In the genomic region with DNA sequence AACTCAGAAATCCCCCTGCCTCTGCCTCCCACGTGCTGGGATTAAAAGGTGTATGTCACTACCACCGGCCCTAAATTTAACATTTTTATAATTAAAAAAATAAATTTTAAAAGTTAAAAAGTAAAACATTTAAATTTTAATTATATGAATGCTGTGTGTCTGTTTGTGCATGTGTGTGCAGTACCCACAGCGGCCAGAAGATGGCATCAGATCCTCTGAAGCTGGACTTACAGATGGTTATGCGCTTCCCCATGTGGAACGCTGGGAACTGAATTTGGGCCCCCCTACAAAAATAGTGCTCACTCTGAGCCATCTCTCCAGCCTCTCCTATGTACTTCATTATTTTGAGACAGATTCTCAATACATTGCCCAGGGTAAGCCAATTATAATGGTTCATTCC, we compare ENCODE assay signal across 9 mouse cellular contexts. TPM values are rescaled to one million over a fixed set of nuclear protein-coding genes. Genes with fewer than 3 reads are reported as not detected.
DNase-seq lines count a peak whose midpoint lies in the region; ATAC-seq and TF ChIP-seq lines count a peak whose summit lies in the region.
"Had no signal": no experiment of that assay in that cellular context is flagged by ENCODE, and none has a peak within 500 bp of the region (broad histone marks: within the 10 kb centered on the region; RNA-seq: fewer than 3 reads in every experiment).

No protein-coding gene starts in this region.

- no peak for TF ChIP-seq POLR2A in ES-Bruce4 (IDR thresholded peaks at IDR 0.05; ENCODE audit: insufficient read depth, low read length)
- no peak for TF ChIP-seq POLR2A in bone marrow macrophage, adult 2 months (IDR thresholded peaks at IDR 0.05; ENCODE audit: borderline replicate concordance, low read depth, low read length)

- no peak overlapping the region for H3K9ac ChIP-seq in kidney, postnatal 0 days (ENCODE audit: low read depth, low read length)
- no peak overlapping the region for H3K9ac ChIP-seq in kidney, embryonic 14.5 days (ENCODE audit: low read depth, low read length)
- no peak overlapping the region for H3K9ac ChIP-seq in ES-Bruce4 (ENCODE audit: low read depth, poor library complexity, severe bottlenecking)
- no peak overlapping the region for H3K9ac ChIP-seq in forebrain, embryonic 13.5 days

- peak; percentile 40 for TF ChIP-seq CTCF in kidney, postnatal 0 days (IDR thresholded peaks at IDR 0.05; ENCODE audit: low read depth)
- TF ChIP-seq CTCF in ES-Bruce4 (IDR thresholded peaks at IDR 0.05; ENCODE audit: low read depth, low read length): peak; percentile 42
- peak; percentile 30; the same call in 1 of the 2 replicates for TF ChIP-seq CTCF in bone marrow macrophage, adult 2 months (IDR thresholded peaks at IDR 0.05; ENCODE audit: low read depth, low read length)

- no peak overlapping the region for H3K4me3 ChIP-seq in kidney, postnatal 0 days (replicated peaks; ENCODE audit: low read depth, low read length)
- no peak overlapping the region for H3K4me3 ChIP-seq in kidney, embryonic 14.5 days (ENCODE audit: low read length)
- H3K4me3 ChIP-seq in ES-Bruce4 (ENCODE audit: low read depth, low read length): no peak overlapping the region
- H3K4me3 ChIP-seq in bone marrow macrophage, adult 2 months (ENCODE audit: insufficient read depth, low read length): no peak overlapping the region
- no peak overlapping the region for H3K4me3 ChIP-seq in forebrain, embryonic 13.5 days

- TF ChIP-seq EP300 in ES-Bruce4 (IDR thresholded peaks at IDR 0.05; ENCODE audit: insufficient read depth, low read depth, low read length): no peak

- WGBS in kidney, postnatal 0 days: 58% methylated on average over 5 of the region's 5 CpGs
- WGBS in kidney, embryonic 14.5 days: 62% methylated on average over 5 of the region's 5 CpGs
- WGBS in forebrain, embryonic 13.5 days: 68% methylated on average over 5 of the region's 5 CpGs

- no peaks in the 10 kb centered on the region for H3K4me1 ChIP-seq in kidney, postnatal 0 days (replicated peaks; ENCODE audit: insufficient read depth, low read length)
- H3K4me1 ChIP-seq in kidney, embryonic 14.5 days (ENCODE audit: control insufficient read depth, insufficient read depth, low read length): no peaks in the 10 kb centered on the region
- peaks cover 2% of the 10 kb centered on the region for H3K4me1 ChIP-seq in ES-Bruce4 (ENCODE audit: control insufficient read depth, insufficient read depth, low read length)
- H3K4me1 ChIP-seq in bone marrow macrophage, adult 2 months (ENCODE audit: control insufficient read depth, insufficient read depth, low read length): no peaks in the 10 kb centered on the region
- no peaks in the 10 kb centered on the region for H3K4me1 ChIP-seq in forebrain, embryonic 13.5 days

- no peaks in the 10 kb centered on the region for H3K36me3 ChIP-seq in kidney, postnatal 0 days (ENCODE audit: insufficient read depth, low read length)
- no peaks in the 10 kb centered on the region for H3K36me3 ChIP-seq in kidney, embryonic 14.5 days (ENCODE audit: control insufficient read depth, insufficient read depth, low read length)
- no peaks in the 10 kb centered on the region for H3K36me3 ChIP-seq in ES-Bruce4 (ENCODE audit: control insufficient read depth, insufficient read depth, low read length, poor library complexity, severe bottlenecking)
- no peaks in the 10 kb centered on the region for H3K36me3 ChIP-seq in forebrain, embryonic 13.5 days (ENCODE audit: poor library complexity, severe bottlenecking)

- no peak for ATAC-seq in kidney, postnatal 0 days (replicated peaks; ENCODE audit: low FRiP score, low read depth)
- no peak for ATAC-seq in kidney, embryonic 14.5 days (ENCODE audit: low FRiP score, low TSS enrichment)
- ATAC-seq in forebrain, embryonic 13.5 days: no peak

- no peak overlapping the region for H3K27ac ChIP-seq in kidney, postnatal 0 days
- H3K27ac ChIP-seq in kidney, embryonic 14.5 days (ENCODE audit: low read depth, low read length): no peak overlapping the region
- no peak overlapping the region for H3K27ac ChIP-seq in ES-Bruce4 (ENCODE audit: insufficient read depth, low read length)
- H3K27ac ChIP-seq in bone marrow macrophage, adult 2 months (ENCODE audit: insufficient read depth, low read depth, low read length): no peak overlapping the region
- H3K27ac ChIP-seq in forebrain, embryonic 13.5 days: no peak overlapping the region

- H3K4me2 ChIP-seq in kidney, postnatal 0 days (ENCODE audit: low read length): no peak overlapping the region
- no peak overlapping the region for H3K4me2 ChIP-seq in kidney, embryonic 14.5 days (replicated peaks; ENCODE audit: low read depth, low read length)
- no peak overlapping the region for H3K4me2 ChIP-seq in forebrain, embryonic 13.5 days

- DNase-seq in kidney, postnatal 0 days (ENCODE audit: low spot score): no peak
- DNase-seq in spleen, postnatal 4 days (ENCODE audit: low spot score in 2 of 2): peak; percentile 24 to 74
- no peak for DNase-seq in layer of hippocampus, adult 9-10 months (ENCODE audit: low spot score)
- DNase-seq: cerebellum, adult 11 months; right cerebral cortex, adult 18-20 months had no signal

- H3K27me3 ChIP-seq in kidney, postnatal 0 days (ENCODE audit: insufficient read depth, low read length): no peaks in the 10 kb centered on the region
- no peaks in the 10 kb centered on the region for H3K27me3 ChIP-seq in kidney, embryonic 14.5 days (ENCODE audit: control insufficient read depth, insufficient read depth, low read length)
- H3K27me3 ChIP-seq in ES-Bruce4 (ENCODE audit: control insufficient read depth, insufficient read depth, low read length, poor library complexity, severe bottlenecking): no peaks in the 10 kb centered on the region
- H3K27me3 ChIP-seq in forebrain, embryonic 13.5 days: no peaks in the 10 kb centered on the region

- 0 out of 2 replicates have a peak, but pooled peaks cover 5% of the 10 kb centered on the region for H3K9me3 ChIP-seq in kidney, postnatal 0 days (replicated peaks; ENCODE audit: low read length)
- peaks cover 8% of the 10 kb centered on the region for H3K9me3 ChIP-seq in kidney, embryonic 14.5 days (ENCODE audit: control insufficient read depth, low read length)
- no peaks in the 10 kb centered on the region; the same call in 1 of the 2 replicates for H3K9me3 ChIP-seq in ES-Bruce4 (replicated peaks; ENCODE audit: control insufficient read depth, insufficient read depth, low read length, poor library complexity, severe bottlenecking)
- H3K9me3 ChIP-seq in forebrain, embryonic 13.5 days (replicated peaks): peaks cover 8% of the 10 kb centered on the region; the same call in 1 of the 2 replicates

RNA-seq across cellular contexts. Expression of a gene that starts 14.2 kb away (rescaled TPM):
- polyA plus RNA-seq in kidney, postnatal 0 days (2015; fragmentation: Nextera tagmentation; extraction: Ambion mirVana): 1.2 and 1.5 TPM in 2 replicates
- 1.2 TPM in 2 replicates for polyA plus RNA-seq in kidney, embryonic 14.5 days (2014; fragmentation: Nextera tagmentation; extraction: Ambion mirVana)
- 1.2 TPM in 2 replicates for polyA plus RNA-seq in ES-Bruce4 (2011; ENCODE audit: insufficient read depth, insufficient read length, low read depth, missing spikeins)
- polyA plus RNA-seq in bone marrow macrophage, adult 2 months (2012; ENCODE audit: insufficient read depth, insufficient read length, missing spikeins): 3.9 and 4.8 TPM in 2 replicates
- 1.7 and 3.0 TPM in 2 replicates for polyA plus RNA-seq in forebrain, embryonic 13.5 days (2015; fragmentation: Nextera tagmentation; extraction: Ambion mirVana)

RNA-seq across cellular contexts. Expression of a gene that starts 14.4 kb away (rescaled TPM):
- polyA plus RNA-seq in kidney, postnatal 0 days (2015; fragmentation: Nextera tagmentation; extraction: Ambion mirVana): 5.6 and 5.8 TPM in 2 replicates
- 5.1 and 10.5 TPM in 2 replicates for polyA plus RNA-seq in kidney, embryonic 14.5 days (2014; fragmentation: Nextera tagmentation; extraction: Ambion mirVana)
- polyA plus RNA-seq in ES-Bruce4 (2011; ENCODE audit: insufficient read depth, insufficient read length, low read depth, missing spikeins): 6.2 and 7.0 TPM in 2 replicates
- 17.4 and 19.3 TPM in 2 replicates for polyA plus RNA-seq in bone marrow macrophage, adult 2 months (2012; ENCODE audit: insufficient read depth, insufficient read length, missing spikeins)
- polyA plus RNA-seq in forebrain, embryonic 13.5 days (2015; fragmentation: Nextera tagmentation; extraction: Ambion mirVana): 8.2 and 9.6 TPM in 2 replicates

RNA-seq across cellular contexts. Expression of a gene that starts 41.5 kb away (rescaled TPM):
- 23.7 and 24.5 TPM in 2 replicates for polyA plus RNA-seq in kidney, postnatal 0 days (2015; fragmentation: Nextera tagmentation; extraction: Ambion mirVana)
- polyA plus RNA-seq in kidney, embryonic 14.5 days (2014; fragmentation: Nextera tagmentation; extraction: Ambion mirVana): 46.5 and 55.9 TPM in 2 replicates
- 82.3 and 86.0 TPM in 2 replicates for polyA plus RNA-seq in ES-Bruce4 (2011; ENCODE audit: insufficient read depth, insufficient read length, low read depth, missing spikeins)
- 63.3 and 71.5 TPM in 2 replicates for polyA plus RNA-seq in bone marrow macrophage, adult 2 months (2012; ENCODE audit: insufficient read depth, insufficient read length, missing spikeins)
- 39.7 and 41.8 TPM in 2 replicates for polyA plus RNA-seq in forebrain, embryonic 13.5 days (2015; fragmentation: Nextera tagmentation; extraction: Ambion mirVana)

Comparison
In these comparisons a context has a peak if more than half of its experiments do, and no peak if none do; other contexts are left out.
1. DNase-seq: peak in spleen, postnatal 4 days (2 of 2); none in kidney, postnatal 0 days (single experiment) and layer of hippocampus, adult 9-10 months (single experiment).
2. Peak in every context shown above with its lines, with median percentiles within 50 percentile points of each other: CTCF ChIP-seq.